Mouse (Mus musculus): ENCODE data around the gene Xpo5.

Gene Xpo5

DNA sequence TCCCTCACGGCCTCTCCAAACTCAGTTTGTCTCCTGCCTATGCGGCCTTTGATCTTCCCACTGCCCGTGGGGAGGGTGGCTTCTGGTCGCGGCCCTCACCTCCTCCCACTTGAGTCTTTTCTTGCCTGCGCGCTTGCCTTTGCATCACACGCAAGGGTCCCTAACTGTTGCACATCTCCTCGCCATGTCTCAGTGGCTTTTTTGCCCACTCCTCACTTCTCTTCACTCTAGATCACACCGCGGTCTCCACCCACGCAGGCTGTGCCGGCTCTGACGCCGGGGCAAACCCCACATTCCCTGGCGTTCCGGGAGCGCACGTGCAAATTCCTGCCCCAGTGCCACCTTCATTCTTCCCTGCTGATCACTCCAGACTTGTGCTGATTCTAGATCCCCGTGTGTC is 496 bp downstream of the Xpo5 start:
- DNase-seq (ENCODE audit: low read depth), result no peak

DNA sequence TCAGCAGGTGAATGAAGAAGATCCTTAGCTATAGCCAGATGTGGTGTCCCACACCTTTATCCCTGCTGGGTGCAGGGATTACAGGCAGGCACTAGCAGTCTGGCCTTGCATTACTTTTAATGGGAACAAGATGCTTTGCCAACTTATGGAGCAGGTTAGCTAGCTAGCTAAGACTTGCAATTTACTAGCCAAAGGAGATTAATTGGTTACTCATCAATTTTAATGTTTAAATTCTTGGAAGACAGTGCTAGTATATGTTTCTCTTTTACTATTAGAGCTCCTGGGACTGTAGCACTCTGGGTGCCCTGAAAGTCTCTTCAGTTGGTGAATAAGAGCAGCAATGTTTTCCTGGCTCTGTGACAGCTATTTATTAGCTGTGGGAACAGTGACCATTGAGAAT is 4.1 kb downstream of the Xpo5 start:
- DNase-seq (ENCODE audit: low read depth), result no peak

DNA sequence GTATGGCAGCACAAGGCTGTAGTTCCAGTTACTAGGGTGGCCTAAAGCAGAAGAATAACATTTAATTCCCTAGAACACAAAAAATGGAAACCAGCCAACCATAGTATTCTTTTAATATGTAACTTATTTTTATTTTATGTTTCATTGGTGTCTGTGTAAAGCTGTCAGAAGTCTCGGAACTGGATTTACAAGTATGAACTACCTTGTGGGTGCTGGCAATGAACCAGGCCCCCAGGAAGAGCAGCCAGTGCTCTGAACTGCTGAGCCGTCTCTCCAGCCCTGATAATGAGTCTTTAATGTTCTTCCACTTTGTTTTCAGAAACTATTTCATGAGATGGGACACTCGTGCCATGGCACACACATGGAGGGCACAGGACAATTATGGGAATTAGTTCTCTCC is 8.0 kb downstream of the Xpo5 start:
- DNase-seq (ENCODE audit: low read depth), result no peak

DNA sequence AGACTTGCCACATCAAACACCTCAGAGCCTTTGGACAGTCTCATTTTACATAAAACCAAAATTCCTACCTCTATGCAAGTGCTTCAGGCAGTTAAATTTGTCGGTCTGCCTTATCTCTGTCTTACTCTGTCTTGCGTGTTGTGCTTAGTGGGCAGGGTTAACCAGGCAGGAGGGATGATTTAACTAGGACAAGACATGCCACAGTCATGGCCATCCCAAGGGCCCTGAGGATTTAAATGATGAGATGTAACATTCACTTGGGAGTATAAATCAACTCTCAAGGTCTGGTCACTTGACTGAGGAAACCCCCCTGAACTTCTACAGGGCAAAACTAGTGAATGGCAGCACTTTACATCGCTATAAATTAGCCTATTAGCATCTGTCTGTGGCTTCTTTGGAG is 19.0 kb downstream of the Xpo5 start:
- no peak for DNase-seq (ENCODE audit: low read depth)

DNA sequence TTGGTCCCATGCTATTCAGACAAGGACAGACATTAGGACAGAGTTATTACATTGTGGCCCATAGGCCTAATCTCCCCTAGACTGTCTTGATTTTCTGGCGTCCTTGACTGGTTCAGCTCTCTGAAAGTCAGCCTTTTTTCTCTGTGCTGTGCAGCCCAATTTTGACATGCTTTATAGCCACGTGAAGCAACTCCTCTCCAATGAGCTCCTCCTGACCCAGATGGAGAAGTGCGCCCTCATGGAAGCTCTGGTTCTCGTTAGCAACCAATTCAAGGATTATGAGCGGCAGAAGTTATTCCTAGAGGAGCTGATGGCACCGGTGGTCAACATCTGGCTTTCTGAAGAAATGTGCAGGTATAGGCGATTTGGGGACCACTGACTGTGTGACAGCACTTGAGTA is 25.0 kb downstream of the Xpo5 start:
- no peak for DNase-seq (ENCODE audit: low read depth)

- no peak for DNase-seq (ENCODE audit: low read depth)
These were observed 33.5 kb downstream of the Xpo5 start for GRCm38 (mm10) chr17:46236067-46236466.

DNA sequence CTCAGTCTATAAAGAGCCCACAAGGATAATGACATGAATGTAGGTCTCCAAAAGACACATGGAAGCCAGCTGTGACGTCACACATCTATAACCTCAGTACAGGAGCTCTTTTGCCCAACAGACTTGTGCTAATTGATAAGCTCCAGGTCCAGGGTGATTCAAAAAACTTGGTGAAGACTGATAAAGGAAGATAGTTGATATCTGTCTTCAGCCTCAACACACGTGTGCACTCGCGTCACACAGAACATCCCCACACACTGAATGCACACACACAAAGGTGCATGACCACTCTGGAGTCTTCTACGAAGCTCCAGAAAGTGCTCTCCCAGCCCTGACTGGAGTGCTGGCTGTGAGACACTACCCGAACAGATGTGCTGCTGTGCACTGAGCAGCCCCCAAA is 34.5 kb downstream of the Xpo5 start:
- no peak for DNase-seq (ENCODE audit: low read depth)

- no peak for DNase-seq (ENCODE audit: low read depth)
These were observed 34.9 kb downstream of the Xpo5 start for GRCm38 (mm10) chr17:46237480-46237879.

GRCm38 (mm10) chr17:46239516-46240114 is 37.0 kb downstream of the Xpo5 start:
- DNase-seq (ENCODE audit: low read depth), result no peak

- DNase-seq (ENCODE audit: low read depth), result no peak
These were observed 38.9 kb downstream of the Xpo5 start for GRCm38 (mm10) chr17:46241471-46241870.

GRCm38 (mm10) chr17:46242274-46242673 is 39.7 kb downstream of the Xpo5 start:
- DNase-seq (ENCODE audit: low read depth), result no peak

- no peak for DNase-seq (ENCODE audit: low read depth)
These were observed 40.4 kb downstream of the Xpo5 start for GRCm38 (mm10) chr17:46242993-46243392.

GRCm38 (mm10) chr17:46243624-46244023 is 41.0 kb downstream of the Xpo5 start:
- DNase-seq (ENCODE audit: low read depth), result no peak

GRCm38 (mm10) chr17:46244579-46244978 is 42.0 kb downstream of the Xpo5 start:
- DNase-seq (ENCODE audit: low read depth), result no peak

DNA sequence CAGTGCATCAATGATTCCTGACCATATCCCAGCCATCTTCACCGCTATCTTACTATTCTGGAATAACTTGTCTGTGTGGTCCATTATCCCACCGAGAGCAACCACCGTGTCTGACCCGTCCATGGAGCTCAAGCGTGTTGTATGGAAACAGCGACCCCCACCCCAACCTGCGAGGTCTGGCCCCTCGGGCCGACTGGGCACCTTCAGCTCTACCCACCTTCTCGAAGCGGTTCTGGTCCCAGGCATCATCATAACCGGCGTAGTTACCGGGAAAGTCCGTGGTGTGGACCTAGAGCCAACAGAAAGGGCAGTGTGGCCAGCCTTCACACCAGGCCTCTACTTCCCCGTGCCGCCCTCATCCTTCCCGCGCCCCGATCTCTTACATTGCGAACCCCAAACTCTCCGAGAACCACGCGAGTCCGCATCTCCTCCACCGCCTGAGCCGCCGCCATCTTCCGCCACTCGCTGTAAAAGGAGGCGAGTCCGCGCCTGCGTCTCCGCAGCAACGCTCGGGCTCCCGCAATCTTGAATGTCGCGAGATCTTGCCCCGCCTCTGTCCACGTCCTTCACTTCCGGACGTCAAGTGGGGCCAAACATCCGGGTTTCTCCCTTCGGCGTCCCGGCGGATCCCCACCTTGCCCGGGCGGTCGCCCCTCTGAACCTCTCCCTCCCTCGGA is 45.1 kb downstream of the Xpo5 start, which contains the start of the genes Polr1c and Yipf3:
Gene Polr1c, minus strand, starts transcription at position 543 of the 677 bp plus-strand sequence.
Gene Yipf3, plus strand, starts transcription at position 569 of the 677 bp plus-strand sequence.
- DNase-seq (ENCODE audit: low read depth), result peak; percentile 90

GRCm38 (mm10) chr17:46248189-46248522 is 45.6 kb downstream of the Xpo5 start:
- no peak for DNase-seq (ENCODE audit: low read depth)

DNA sequence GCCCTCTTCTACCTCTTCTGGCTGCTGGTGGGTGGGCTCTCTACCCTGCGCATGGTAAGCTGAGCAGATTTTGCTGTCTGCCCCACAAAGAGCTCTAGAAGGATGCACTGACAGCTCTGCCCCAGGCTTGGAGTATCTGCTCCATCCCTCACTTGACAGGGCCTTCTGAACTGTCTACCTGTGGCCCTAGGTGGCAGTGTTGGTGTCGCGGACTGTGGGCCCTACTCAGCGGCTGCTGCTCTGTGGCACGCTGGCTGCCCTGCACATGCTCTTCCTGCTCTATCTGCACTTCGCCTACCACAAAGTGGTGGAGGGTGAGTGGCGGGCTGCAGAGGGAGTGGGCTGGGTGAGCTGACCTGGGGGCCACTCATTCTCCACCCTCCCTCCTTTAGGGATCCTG is 48.6 kb downstream of the Xpo5 start:
- DNase-seq (ENCODE audit: low read depth), result no peak

GRCm38 (mm10) chr17:46252571-46253451 is 50.2 kb downstream of the Xpo5 start:
- DNase-seq (ENCODE audit: low read depth), result peak; percentile 52

DNA sequence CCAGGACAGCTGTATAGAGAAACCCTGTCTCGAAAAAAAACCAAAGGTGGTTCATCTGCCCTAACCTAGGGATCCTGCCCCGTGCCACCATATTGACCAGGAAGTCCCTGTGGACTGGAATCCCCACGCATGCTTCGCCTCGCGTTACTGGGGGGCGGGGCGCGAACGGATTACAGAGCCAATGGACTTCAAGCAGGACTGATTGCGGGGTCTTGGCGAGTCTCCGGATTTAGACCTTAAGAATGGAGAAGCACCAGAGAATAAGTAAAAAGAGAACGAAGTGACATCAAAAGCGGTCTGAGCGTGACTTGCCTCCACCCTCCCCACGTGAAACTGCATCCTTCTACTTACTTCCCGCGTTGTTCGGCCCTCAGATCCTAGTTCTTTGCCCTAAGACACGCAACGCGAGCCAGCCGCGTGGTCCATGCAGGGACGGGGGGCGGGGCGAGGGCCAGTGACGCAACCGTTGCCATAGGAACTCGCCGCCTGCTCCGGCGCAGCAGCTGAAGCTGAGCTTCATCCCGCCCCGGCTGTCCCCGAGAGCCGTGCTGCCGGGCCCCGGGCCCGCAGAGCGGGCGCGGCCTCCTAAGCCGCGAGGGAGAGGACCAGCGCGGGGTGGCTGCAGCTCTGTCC is 51.0 kb downstream of the Xpo5 start, which contains the start of gene Lrrc73:
Gene Lrrc73, plus strand, starts transcription at position 80 of the 633 bp plus-strand sequence.
- DNase-seq (ENCODE audit: low read depth), result peak; percentile 67

GRCm38 (mm10) chr17:46254106-46254505 is 51.5 kb downstream of the Xpo5 start:
- no peak for DNase-seq (ENCODE audit: low read depth)

GRCm38 (mm10) chr17:46255147-46255546 is 52.6 kb downstream of the Xpo5 start:
- no peak for DNase-seq (ENCODE audit: low read depth)

- no peak for DNase-seq (ENCODE audit: low read depth)
These were observed 55.9 kb downstream of the Xpo5 start for GRCm38 (mm10) chr17:46258279-46259053.

Measured in c-Kit-positive CD71-negative TER-119-negative erythroid progenitor cells, embryonic 14.5 days (primary cell).